Mouse (Mus musculus) erythroblast, embryonic 14.5 days (primary cell): ENCODE results near the gene Rasgrp3.

Source experiments
- GATA1 ChIP-seq: IDR thresholded peaks from 2 replicates; pipeline ENCODE4 v1.6.1; 2012; ENCODE audit warnings: low read length, inconsistent platforms, mixed read lengths
- TAL1 ChIP-seq: IDR thresholded peaks from 3 replicates; pipeline ENCODE4 v1.6.1; 2012; ENCODE audit warnings: low read length, inconsistent platforms, mixed read lengths

DNA sequence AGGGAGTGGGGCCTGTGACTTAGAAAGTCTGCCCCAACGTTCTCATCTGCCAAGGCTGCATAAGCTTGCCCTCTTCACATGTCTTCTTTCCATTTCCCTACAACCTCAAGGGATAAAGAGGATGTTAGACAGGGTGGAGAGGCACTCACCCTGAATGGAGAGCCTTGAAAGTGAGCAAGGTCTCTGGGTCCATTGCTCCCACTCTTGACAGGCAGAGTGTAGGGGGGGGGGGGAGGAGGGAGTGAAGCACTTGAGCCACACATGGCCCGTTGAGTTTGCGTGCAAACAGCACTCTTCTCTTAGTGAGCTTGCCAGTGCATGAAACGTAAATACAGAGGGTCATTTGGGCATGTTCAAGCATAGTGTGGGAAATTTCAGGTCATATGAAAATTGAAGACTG is 59.5 kb downstream of the Rasgrp3 start:
- TF ChIP-seq GATA1: no peak
- no peak for TF ChIP-seq TAL1
